Mouse (Mus musculus) liver, embryonic 14.5 days (tissue): ENCODE data around the gene Ly6g5c. TPM values are rescaled to one million over a fixed set of nuclear protein-coding genes. Genes with fewer than 3 reads are reported as not detected.
A peak's percentile ranks its signal among the peaks of the same experiment; 100 is the strongest.
"Not testable (repeated sequence)": the region's sequence is repeated elsewhere in the genome, so short reads cannot be mapped to it uniquely, and the experiment has no call there.

Source experiments
- ATAC-seq: fragments of 200-750 bp; cut with Nextera tagmentation; 2 replicates; pipeline ENCODE4 v1.8.0; 2017; ENCODE audit warnings: moderate number of reproducible peaks, mild to moderate bottlenecking, moderate library complexity; ENCODE audit not compliant: insufficient read depth
- DNase-seq, 3 experiments: peaks; one replicate each; pipeline ENCODE4 v3.0.0-alpha.2; 2012 to 2013; ENCODE audit warnings: low read depth in 3 of 3, low spot score in 3 of 3
- H3K27ac ChIP-seq: fragments of 300-500 bp; sonication (generic); 2 replicates; pipeline ENCODE4 v1.5.1; 2014; ENCODE audit warnings: moderate library complexity, mild to moderate bottlenecking, control low read depth, inconsistent platforms
- H3K27me3 ChIP-seq: fragments of 300-500 bp; sonication (generic); 2 replicates; pipeline ENCODE4 v1.6.1; 2014; ENCODE audit warnings: mild to moderate bottlenecking, low read length, moderate library complexity; ENCODE audit not compliant: control insufficient read depth, insufficient read depth
- H3K36me3 ChIP-seq: fragments of 300-500 bp; sonication (generic); replicated peaks from 2 replicates; pipeline ENCODE4 v1.6.1; 2014; ENCODE audit warnings: low read depth; ENCODE audit not compliant: control insufficient read depth, insufficient read depth
- H3K4me1 ChIP-seq, 2 experiments: fragments of 200-500 bp in 1 of 2; fragments of 300-500 bp in 1 of 2; sonication (generic) in 1 of 2; replicated peaks; 2 replicates each; pipeline ENCODE4 v1.6.1; 2012 to 2014; ENCODE audit warnings: antibody characterized with exemption in 1 of 2, inconsistent platforms in 1 of 2, low read length in 1 of 2; ENCODE audit not compliant: control insufficient read depth in 2 of 2, insufficient read depth in 2 of 2
- H3K4me2 ChIP-seq: fragments of 300-500 bp; sonication (generic); 2 replicates; pipeline ENCODE4 v1.6.1; 2014; ENCODE audit warnings: low read depth, mild to moderate bottlenecking, control low read depth, moderate library complexity
- H3K4me3 ChIP-seq, 2 experiments: fragments of 200-500 bp in 1 of 2; fragments of 300-500 bp in 1 of 2; sonication (generic) in 1 of 2; 2 replicates each; pipeline ENCODE4 v1.5.1; 2012 to 2014; ENCODE audit warnings: low read depth in 2 of 2, low read length in 2 of 2, mild to moderate bottlenecking in 2 of 2, control low read depth in 1 of 2, inconsistent platforms in 1 of 2, moderate library complexity in 1 of 2; ENCODE audit not compliant: insufficient read depth in 1 of 2
- H3K9ac ChIP-seq: fragments of 300-500 bp; sonication (generic); replicated peaks from 2 replicates; pipeline ENCODE4 v1.6.1; 2014; ENCODE audit warnings: mild to moderate bottlenecking, control low read depth, moderate library complexity
- H3K9me3 ChIP-seq: fragments of 300-500 bp; sonication (generic); 2 replicates; pipeline ENCODE4 v1.6.1; 2016; ENCODE audit warnings: low read length, mixed read lengths; ENCODE audit not compliant: control insufficient read depth
- CTCF ChIP-seq: IDR thresholded peaks from 2 replicates; pipeline ENCODE4 v1.5.1; 2016; ENCODE audit warnings: antibody characterized with exemption, low read depth, control low read depth
- EP300 ChIP-seq: IDR thresholded peaks from 2 replicates; pipeline ENCODE4 v1.6.1; 2016; ENCODE audit warnings: antibody characterized with exemption, low read depth
- WGBS: fragments of 180-500 bp; shearing (Covaris S2); extraction: QIAGEN DNeasy Blood & Tissue Kit; methylation state at CpG from one replicate; pipeline ENCODE4 v1.1.7; 2014; ENCODE audit not compliant: insufficient replicate concordance; 5-methylcytosine and 5-hydroxymethylcytosine counted together
- polyA plus RNA-seq, 2 experiments: library from polyadenylated mRNA; depleted of rRNA in 1 of 2; stranded (reverse) in 1 of 2; unstranded in 1 of 2; fragments of >200 nt; fragmentation: Nextera tagmentation in 1 of 2; extraction: Ambion mirVana in 1 of 2; gene quantifications; 2 replicates each; pipeline versions ENCODE4 v1.2.1 to v1.2.3; 2012 to 2014

The Ly6g5c gene
- polyA plus RNA-seq, 2 experiments = not detected

DNA sequence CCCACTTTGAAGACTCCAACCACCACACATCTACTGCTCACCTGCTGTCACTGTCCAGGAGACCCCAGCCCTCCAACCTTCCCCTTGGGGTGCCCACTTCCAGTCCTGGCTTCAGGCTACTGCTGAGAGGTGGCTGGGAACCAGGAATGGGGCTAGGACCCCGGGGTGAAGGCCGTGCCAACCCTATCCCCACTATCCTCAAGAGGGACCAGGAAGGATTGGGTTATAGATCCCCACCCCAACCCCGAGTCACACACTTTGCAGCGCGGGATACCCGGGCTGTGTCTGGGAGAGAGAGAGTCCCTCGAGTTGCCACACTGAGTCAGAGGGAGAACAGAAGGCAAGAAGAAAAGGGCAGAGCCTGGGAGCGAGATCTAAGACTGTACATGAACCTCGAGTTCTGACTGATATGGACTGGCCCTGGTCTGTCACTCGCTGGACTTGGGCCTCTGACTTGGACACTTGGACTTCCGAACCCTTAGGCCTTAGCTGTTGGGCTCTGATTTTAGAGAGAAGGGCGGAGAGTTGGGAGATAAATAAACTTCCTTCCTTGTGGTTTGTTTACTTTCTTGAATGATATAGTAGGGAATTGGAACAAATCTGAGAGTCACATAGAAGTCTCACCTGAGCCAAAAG lies 16.3 kb downstream of the Ly6g5c start:
- H3K36me3 ChIP-seq = peaks cover 13% of the 10 kb centered on the region
- H3K4me2 ChIP-seq, H3K9me3 ChIP-seq, DNase-seq, H3K27ac ChIP-seq, ATAC-seq, H3K27me3 ChIP-seq, H3K9ac ChIP-seq, H3K4me3 ChIP-seq: not testable (repeated sequence)
- H3K4me1 ChIP-seq = peaks cover 16 to 19% of the 10 kb centered on the region in 2 experiments
- WGBS = 86% methylated on average over 12 of the region's 12 CpGs

- Histone ChIP-seq H3K27ac (peak overlapping the region; percentile 70; the same call in 1 of the 2 replicates), H3K9me3 (no peaks in the 10 kb centered on the region), H3K9ac (no peak overlapping the region), H3K4me1 (peaks cover 13 to 14% of the 10 kb centered on the region in 2 experiments), H3K4me3 (no peak overlapping the region), H3K36me3 (peaks cover 11% of the 10 kb centered on the region), H3K4me2 (peak overlapping the region; percentile 91; the same call in 1 of the 2 replicates), H3K27me3 (no peaks in the 10 kb centered on the region)
- ATAC-seq (no peak), DNase-seq (no peak)
- WGBS = 86% methylated on average over 1 of the region's 1 CpGs
- TF ChIP-seq CTCF (no peak), EP300 (no peak)
Observed at GRCm38 (mm10) chr17:35125081-35125480, 17.0 kb downstream of the Ly6g5c start.

GRCm38 (mm10) chr17:35125578-35125977 lies 17.5 kb downstream of the Ly6g5c start:
- DNase-seq = no peak
- H3K4me2 ChIP-seq = peak overlapping the region; percentile 91

DNA sequence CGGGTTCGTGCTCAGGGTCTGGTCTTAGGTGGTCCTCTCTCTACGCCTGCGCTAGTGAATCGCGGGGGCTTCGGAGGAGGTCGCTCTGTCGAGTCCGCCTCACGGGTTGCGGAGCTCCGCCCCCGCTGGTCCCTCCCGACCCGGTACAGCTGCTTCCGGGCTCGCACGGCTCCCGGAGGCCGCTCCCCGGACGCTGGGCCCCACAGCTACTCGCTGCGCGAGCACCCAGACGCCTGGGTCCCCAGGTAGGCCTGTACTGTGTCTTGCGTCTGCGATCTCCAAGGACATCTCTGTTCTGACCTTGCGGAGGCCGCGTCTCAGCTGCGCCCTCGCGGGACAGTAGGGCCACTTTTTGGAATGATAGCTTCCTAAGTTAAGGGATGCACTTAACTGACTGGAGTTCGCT lies 18.1 kb downstream of the Ly6g5c start, which contains the start of gene D17H6S53E:
D17H6S53E (plus strand) TSS at position 168 of the 406 bp plus-strand sequence.
- Histone ChIP-seq H3K9me3 (no peaks in the 10 kb centered on the region), H3K27ac (peak within 1 kb of the TSS; percentile 70), H3K36me3 (peaks cover 11% of the 10 kb centered on the region), H3K4me2 (peak within 1 kb of the TSS; percentile 91), H3K4me3 (peak within 1 kb of the TSS; percentile 61 to 71), H3K4me1 (peaks cover 10 to 12% of the 10 kb centered on the region in 2 experiments), H3K27me3 (no peaks in the 10 kb centered on the region), H3K9ac (peak within 1 kb of the TSS; percentile 79)
- ATAC-seq = peak; percentile 69
- under 1% methylated on average over 36 of the region's 36 CpGs for WGBS
- no peak for TF ChIP-seq EP300
- TF ChIP-seq CTCF = peak; percentile 10; the same call in 1 of the 2 replicates
- peak; percentile 56 to 62 (median 62) for DNase-seq

More at GRCm38 (mm10) chr17:35125578-35125977, 17.5 kb downstream of the Ly6g5c start:
- Histone ChIP-seq H3K9me3 (no peaks in the 10 kb centered on the region), H3K4me1 (peaks cover 10 to 12% of the 10 kb centered on the region in 2 experiments), H3K4me3 (peak overlapping the region; percentile 61 to 71; a peak in 3 of 4 replicates), H3K9ac (peak overlapping the region; percentile 79), H3K27ac (peak overlapping the region; percentile 70), H3K27me3 (no peaks in the 10 kb centered on the region), H3K36me3 (peaks cover 11% of the 10 kb centered on the region)
- TF ChIP-seq EP300 = no peak
- TF ChIP-seq CTCF = no peak
- 37% methylated on average over 6 of the region's 6 CpGs for WGBS
- ATAC-seq = no peak

GRCm38 (mm10) chr17:35127017-35127416 lies 18.9 kb downstream of the Ly6g5c start:
- DNase-seq = no peak
- H3K4me3 ChIP-seq = peak overlapping the region; percentile 61 to 71
- 51% methylated on average over 13 of the region's 13 CpGs for WGBS
- H3K4me2 ChIP-seq = peak overlapping the region; percentile 91
- no peaks in the 10 kb centered on the region for H3K27me3 ChIP-seq
- H3K9ac ChIP-seq = peak overlapping the region; percentile 79
- TF ChIP-seq EP300 = no peak
- no peak for TF ChIP-seq CTCF
- peaks cover 8 to 12% of the 10 kb centered on the region in 2 experiments for H3K4me1 ChIP-seq
- H3K9me3 ChIP-seq = no peaks in the 10 kb centered on the region
- H3K36me3 ChIP-seq = peaks cover 11% of the 10 kb centered on the region
- ATAC-seq = no peak
- H3K27ac ChIP-seq = peak overlapping the region; percentile 70; the same call in 1 of the 2 replicates
